In genomic region chr2:150859709-150860470, GRCm38 (mm10) we compare ENCODE assay signal across 24 mouse cellular contexts. TPM values are rescaled to one million over a fixed set of nuclear protein-coding genes. Genes with fewer than 3 reads are reported as not detected.
A peak's percentile ranks its signal among the peaks of the same experiment; 100 is the strongest.
DNase-seq lines count a peak whose midpoint lies in the region; TF ChIP-seq lines count a peak whose summit lies in the region.
"Had no signal": no experiment of that assay in that cellular context is flagged by ENCODE, and none has a peak within 500 bp of the region (broad histone marks: within the 10 kb centered on the region; RNA-seq: fewer than 3 reads in every experiment).

No protein-coding gene starts in this region.

- H3K27me3 ChIP-seq in embryonic facial prominence, embryonic 10.5 days (replicated peaks; ENCODE audit: low read depth, poor library complexity, severe bottlenecking), result no peaks in the 10 kb centered on the region
- H3K27me3 ChIP-seq: embryonic facial prominence, embryonic 12.5 days; embryonic facial prominence, embryonic 15.5 days; heart, embryonic 13.5 days; hindbrain, embryonic 13.5 days; intestine, embryonic 15.5 days had no signal

- DNase-seq in heart, adult 11 months, result peak; percentile 83
- DNase-seq in heart, postnatal 36 days, result no peak
- no peak for DNase-seq in layer of hippocampus, adult 2 months (ENCODE audit: low spot score in 2 of 2)
- DNase-seq in layer of hippocampus, postnatal 25 days (ENCODE audit: extremely low spot score in 1 of 2, low spot score in 1 of 2), result no peak
- DNase-seq in embryonic facial prominence, embryonic 10.5 days (ENCODE audit: low spot score), result peak; percentile 5
- DNase-seq in cerebellum, adult 18-20 months, result no peak
- DNase-seq: adrenal gland, adult 2 months; adrenal gland, postnatal 14 days; B cell, adult 2 months; cerebellum, adult 11 months; cerebellum, adult 8-10 months; cerebellum, postnatal 10 days; cerebellum, postnatal 36 days; forebrain, postnatal 0 days; gastrocnemius, adult 2 months; gastrocnemius, postnatal 14 days; heart, adult 18-20 months; heart, postnatal 14 days had no signal

- H3K4me1 ChIP-seq in embryonic facial prominence, embryonic 10.5 days, result no peaks in the 10 kb centered on the region
- H3K4me1 ChIP-seq: embryonic facial prominence, embryonic 12.5 days; embryonic facial prominence, embryonic 15.5 days; heart, embryonic 13.5 days; hindbrain, embryonic 10.5 days; intestine, embryonic 15.5 days had no signal

- WGBS in embryonic facial prominence, embryonic 10.5 days, result 81% methylated on average over 11 of the region's 11 CpGs

- H3K4me3 ChIP-seq in layer of hippocampus, adult 2 months, result no peak overlapping the region
- no peak overlapping the region for H3K4me3 ChIP-seq in embryonic facial prominence, embryonic 10.5 days
- H3K4me3 ChIP-seq: embryonic facial prominence, embryonic 12.5 days; embryonic facial prominence, embryonic 15.5 days; gastrocnemius, adult 2 months; heart, embryonic 13.5 days; hindbrain, embryonic 10.5 days; hindbrain, embryonic 13.5 days; intestine, embryonic 15.5 days had no signal

- H3K36me3 ChIP-seq in embryonic facial prominence, embryonic 10.5 days (replicated peaks), result no peaks in the 10 kb centered on the region
- H3K36me3 ChIP-seq: embryonic facial prominence, embryonic 12.5 days; heart, embryonic 13.5 days; hindbrain, embryonic 10.5 days; hindbrain, embryonic 13.5 days; intestine, embryonic 15.5 days had no signal

- no peaks in the 10 kb centered on the region for H3K9me3 ChIP-seq in embryonic facial prominence, embryonic 10.5 days
- H3K9me3 ChIP-seq: embryonic facial prominence, embryonic 12.5 days; embryonic facial prominence, embryonic 15.5 days; heart, embryonic 13.5 days; hindbrain, embryonic 10.5 days; hindbrain, embryonic 13.5 days; intestine, embryonic 15.5 days had no signal

- 0 out of 2 replicates have a peak overlapping the region, but pooled peaks have one; percentile 1 for H3K27ac ChIP-seq in layer of hippocampus, adult 2 months
- no peak overlapping the region for H3K27ac ChIP-seq in embryonic facial prominence, embryonic 10.5 days (replicated peaks)
- H3K27ac ChIP-seq: embryonic facial prominence, embryonic 12.5 days; embryonic facial prominence, embryonic 15.5 days; gastrocnemius, adult 2 months; heart, embryonic 13.5 days; hindbrain, embryonic 10.5 days; hindbrain, embryonic 13.5 days had no signal

- no peak for TF ChIP-seq CTCF in layer of hippocampus, adult 2 months (conservative IDR thresholded peaks at IDR 0.05)

- intact Hi-C loops in heart, postnatal 36 days (cut with DNase I), result no loop called here

RNA-seq across cellular contexts. Expression of gene Abhd12, which starts 44.7 kb away (rescaled TPM):
- total RNA-seq in heart, postnatal 36 days (2021), result 10 to 100 TPM; 47.8 to 50.3 TPM
- 100 to 1,000 TPM; 314 to 317 TPM for total RNA-seq in layer of hippocampus, adult 2 months (2021)
- total RNA-seq in layer of hippocampus, postnatal 25 days (2021), result 100 to 1,000 TPM; 296 to 326 TPM
- polyA plus RNA-seq in embryonic facial prominence, embryonic 10.5 days (2016; fragmentation: Nextera tagmentation; extraction: Ambion mirVana), result 46.0 and 51.3 TPM in 2 replicates

RNA-seq across cellular contexts. Expression of gene Gins1, which starts 45.3 kb away (rescaled TPM):
- 1 to 10 TPM; 3.0 to 4.4 TPM for total RNA-seq in heart, postnatal 36 days (2021)
- 1 to 10 TPM; 1.0 to 2.0 TPM for total RNA-seq in layer of hippocampus, adult 2 months (2021)
- 1 to 10 TPM; 2.7 to 2.9 TPM for total RNA-seq in layer of hippocampus, postnatal 25 days (2021)
- 74.1 and 76.0 TPM in 2 replicates for polyA plus RNA-seq in embryonic facial prominence, embryonic 10.5 days (2016; fragmentation: Nextera tagmentation; extraction: Ambion mirVana)

Comparison
In these comparisons a context has a peak if more than half of its experiments do, and no peak if none do; other contexts are left out.
1. DNase-seq: peak in heart, adult 11 months (single experiment) and embryonic facial prominence, embryonic 10.5 days (single experiment); none in heart, postnatal 36 days (0 of 2), layer of hippocampus, adult 2 months (0 of 2), layer of hippocampus, postnatal 25 days (0 of 2) and cerebellum, adult 18-20 months (0 of 2).
2. RNA of gene Abhd12, which starts 44.7 kb away (total RNA-seq): 296 to 326 TPM in layer of hippocampus, postnatal 25 days and 314 to 317 TPM in layer of hippocampus, adult 2 months; 47.8 to 50.3 TPM in heart, postnatal 36 days; every median in the first group is over 4 times any median in the second.